Comparison of ENCODE assay signal across 8 mouse cellular contexts in the genomic region with DNA sequence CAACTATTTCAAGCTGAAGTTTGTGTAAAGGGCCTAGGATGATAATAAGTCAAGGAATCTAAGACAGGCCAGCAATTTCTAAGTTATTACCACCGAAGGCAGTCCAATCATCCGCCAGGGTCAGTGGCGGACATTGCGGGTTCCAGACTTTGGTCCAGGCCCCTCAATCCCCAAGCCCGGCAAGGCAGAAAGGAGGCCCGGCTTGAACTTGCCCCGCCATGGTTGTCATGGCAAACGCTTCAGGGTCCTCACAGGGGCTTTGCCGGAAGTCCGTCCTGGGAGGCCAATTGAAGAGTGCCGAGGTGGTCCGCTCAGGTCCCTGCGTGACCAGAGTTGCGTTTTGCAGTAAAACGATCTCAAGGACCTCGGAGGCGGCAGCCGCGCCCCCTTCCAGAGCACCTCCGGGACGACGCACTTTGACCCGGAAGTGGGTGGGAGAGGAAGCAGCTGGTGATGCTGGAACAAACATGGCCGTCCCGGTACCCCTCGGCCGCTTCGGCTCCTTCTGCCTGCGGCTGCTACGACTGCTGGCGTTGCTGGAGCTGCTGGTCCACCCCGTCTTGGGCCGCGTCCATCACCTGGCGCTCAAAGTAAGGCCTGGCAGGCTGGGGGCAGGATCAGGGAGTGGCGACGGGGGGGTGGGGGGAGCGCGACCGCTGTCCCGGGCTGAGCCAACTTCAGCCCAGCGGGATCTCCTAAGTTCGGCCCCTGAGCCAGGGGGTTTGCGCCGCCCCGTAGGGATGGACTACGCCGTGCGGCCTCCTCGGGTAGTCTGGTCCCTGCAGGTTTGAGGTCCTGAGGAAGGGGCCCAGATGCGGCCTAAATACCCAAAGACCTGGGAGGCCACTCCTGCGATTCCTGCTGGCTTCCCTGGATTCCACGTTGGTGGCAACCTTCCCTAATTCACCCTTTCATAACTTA. TPM values are rescaled to one million over a fixed set of nuclear protein-coding genes. Genes with fewer than 3 reads are reported as not detected.
DNase-seq lines count a peak whose midpoint lies in the region; ATAC-seq lines count a peak whose summit lies in the region.

A gene (plus strand): TSS at position 425 of the 921 bp plus-strand sequence.

- H3K9ac ChIP-seq in heart, embryonic 14.5 days (ENCODE audit: low read length): peak within 1 kb of the TSS; percentile 95
- peak within 1 kb of the TSS; percentile 73 for H3K9ac ChIP-seq in liver, embryonic 15.5 days
- peak within 1 kb of the TSS; percentile 91 for H3K9ac ChIP-seq in neural tube, embryonic 12.5 days

- WGBS in heart, embryonic 14.5 days: under 1% methylated on average over 53 of the region's 53 CpGs
- WGBS in liver, embryonic 15.5 days (ENCODE audit: insufficient replicate concordance): under 1% methylated on average over 53 of the region's 53 CpGs
- WGBS in neural tube, embryonic 12.5 days: under 1% methylated on average over 53 of the region's 53 CpGs

- peaks cover 6% of the 10 kb centered on the region for H3K4me1 ChIP-seq in brown adipose tissue, adult 24 weeks (ENCODE audit: control insufficient read depth, insufficient read depth, insufficient read length, low read length)
- peaks cover 2 to 26% of the 10 kb centered on the region in 2 experiments; a peak in 3 of 4 replicates for H3K4me1 ChIP-seq in heart, embryonic 14.5 days (ENCODE audit: control insufficient read depth in 2 of 2, insufficient read depth in 2 of 2, low read length in 2 of 2)
- H3K4me1 ChIP-seq in liver, embryonic 15.5 days (replicated peaks): peaks cover 43% of the 10 kb centered on the region
- peaks cover 18% of the 10 kb centered on the region for H3K4me1 ChIP-seq in neural tube, embryonic 12.5 days

- H3K27ac ChIP-seq in brown adipose tissue, adult 24 weeks (replicated peaks; ENCODE audit: low read depth, low read length): peak within 1 kb of the TSS; percentile 35
- peak within 1 kb of the TSS; percentile 49 to 82; a peak in 2 of 4 replicates for H3K27ac ChIP-seq in heart, embryonic 14.5 days (replicated peaks in 1 of 2; ENCODE audit: control insufficient read depth in 1 of 2, insufficient read depth in 1 of 2, low read depth in 2 of 2, low read length in 2 of 2)
- peak within 1 kb of the TSS; percentile 74 for H3K27ac ChIP-seq in liver, embryonic 15.5 days (replicated peaks)
- peak within 1 kb of the TSS; percentile 60 for H3K27ac ChIP-seq in neural tube, embryonic 12.5 days

- ATAC-seq in CD4-positive, CD25-positive, alpha-beta regulatory T cell, adult 4 months: peak; percentile 98
- ATAC-seq in heart, embryonic 14.5 days (ENCODE audit: insufficient number of reproducible peaks, insufficient read depth, low FRiP score, low read depth): peak; percentile 51; the same call in 1 of the 2 replicates
- peak; percentile 79 for ATAC-seq in liver, embryonic 15.5 days (ENCODE audit: insufficient read depth)
- peak; percentile 89 for ATAC-seq in neural tube, embryonic 12.5 days (ENCODE audit: low FRiP score, low read depth)

- peak; percentile 38 for DNase-seq in fibroblast of lung, adult 2 months (ENCODE audit: low read depth)
- DNase-seq in kidney, postnatal 14 days: peak; percentile 90
- DNase-seq in telencephalon, adult 2 months (ENCODE audit: low read depth, low spot score): peak; percentile 71

- no peaks in the 10 kb centered on the region for H3K9me3 ChIP-seq in heart, embryonic 14.5 days (ENCODE audit: control insufficient read depth, low read length)
- H3K9me3 ChIP-seq in liver, embryonic 15.5 days (replicated peaks): no peaks in the 10 kb centered on the region
- no peaks in the 10 kb centered on the region for H3K9me3 ChIP-seq in neural tube, embryonic 12.5 days

- peak within 1 kb of the TSS; percentile 93 for H3K4me2 ChIP-seq in heart, embryonic 14.5 days (ENCODE audit: low read length)
- H3K4me2 ChIP-seq in liver, embryonic 15.5 days: peak within 1 kb of the TSS; percentile 78
- peak within 1 kb of the TSS; percentile 73 for H3K4me2 ChIP-seq in neural tube, embryonic 12.5 days (replicated peaks)

- no peaks in the 10 kb centered on the region for H3K27me3 ChIP-seq in heart, embryonic 14.5 days (ENCODE audit: control insufficient read depth, insufficient read depth, low read length)
- H3K27me3 ChIP-seq in liver, embryonic 15.5 days: no peaks in the 10 kb centered on the region
- H3K27me3 ChIP-seq in neural tube, embryonic 12.5 days (replicated peaks): no peaks in the 10 kb centered on the region

- H3K4me3 ChIP-seq in brown adipose tissue, adult 24 weeks (ENCODE audit: insufficient read depth, low read depth, low read length): peak within 1 kb of the TSS; percentile 81
- peak within 1 kb of the TSS; percentile 85 to 98 for H3K4me3 ChIP-seq in heart, embryonic 14.5 days (ENCODE audit: control insufficient read depth in 1 of 2, insufficient read depth in 1 of 2, low read depth in 1 of 2, low read length in 2 of 2)
- peak within 1 kb of the TSS; percentile 86 for H3K4me3 ChIP-seq in liver, embryonic 15.5 days (replicated peaks)
- peak within 1 kb of the TSS; percentile 85 for H3K4me3 ChIP-seq in neural tube, embryonic 12.5 days

- H3K36me3 ChIP-seq in heart, embryonic 14.5 days (ENCODE audit: control insufficient read depth, insufficient read depth, low read length): peaks cover 37% of the 10 kb centered on the region
- 0 out of 2 replicates have a peak, but pooled peaks cover 3% of the 10 kb centered on the region for H3K36me3 ChIP-seq in liver, embryonic 15.5 days (replicated peaks)
- peaks cover 18% of the 10 kb centered on the region for H3K36me3 ChIP-seq in neural tube, embryonic 12.5 days

RNA-seq across cellular contexts. Expression of the gene that starts here (rescaled TPM):
- polyA plus RNA-seq in CD4-positive, CD25-positive, alpha-beta regulatory T cell, adult 4 months (2017; shearing (Covaris generic)): 10 to 100 TPM; 56.6 to 60.7 TPM
- polyA plus RNA-seq in brown adipose tissue, adult 24 weeks (2012; ENCODE audit: insufficient read depth, insufficient read length, missing spikeins): 11.9 and 24.7 TPM in 2 replicates
- 26.6 and 27.3 TPM in 2 replicates for polyA plus RNA-seq in heart, embryonic 14.5 days (2014; fragmentation: Nextera tagmentation; extraction: Ambion mirVana)
- 10.4 and 11.5 TPM in 2 replicates for polyA plus RNA-seq in liver, embryonic 15.5 days (2015; fragmentation: Nextera tagmentation; extraction: Ambion mirVana)
- 38.4 and 38.8 TPM in 2 replicates for polyA plus RNA-seq in neural tube, embryonic 12.5 days (2016; fragmentation: Nextera tagmentation; extraction: Ambion mirVana)

Comparison
In these comparisons a context has a peak if more than half of its experiments do, and no peak if none do; other contexts are left out.
1. Peak in every context shown above with its lines: DNase-seq, ATAC-seq, H3K4me3 ChIP-seq and H3K27ac ChIP-seq.
2. DNase-seq: peak in every context shown above with its lines; median percentile 90 in kidney, postnatal 14 days; 71 in telencephalon, adult 2 months; 38 in fibroblast of lung, adult 2 months.